Mouse (Mus musculus): Measurements from ENCODE around the gene Nsmce1. TPM values are rescaled to one million over a fixed set of nuclear protein-coding genes. Genes with fewer than 3 reads are reported as not detected.
"Not testable (repeated sequence)": the region's sequence is repeated elsewhere in the genome, so short reads cannot be mapped to it uniquely, and the experiment has no call there.

Nsmce1 gene
- polyA plus RNA-seq, 1 experiment from 2014 or later, result 107 TPM

GRCm38 (mm10) chr7:125453671-125454070 is 37.7 kb downstream of the Nsmce1 start:
- no peak for ATAC-seq (ENCODE audit: low FRiP score)
- Histone ChIP-seq H3K9me3 (replicated peaks) (no peaks in the 10 kb centered on the region), H3K4me3 (no peak overlapping the region), H3K36me3 (peaks cover 30% of the 10 kb centered on the region), H3K4me2 (replicated peaks) (no peak overlapping the region), H3K27me3 (no peaks in the 10 kb centered on the region), H3K4me1 (no peaks in the 10 kb centered on the region), H3K27ac (no peak overlapping the region), H3K9ac (no peak overlapping the region)
- WGBS, result 91% methylated on average over 4 of the region's 4 CpGs

- Histone ChIP-seq H3K27ac (no peak overlapping the region), H3K4me2 (replicated peaks) (no peak overlapping the region), H3K9me3 (replicated peaks) (no peaks in the 10 kb centered on the region), H3K4me1 (no peaks in the 10 kb centered on the region), H3K9ac (no peak overlapping the region), H3K27me3 (no peaks in the 10 kb centered on the region), H3K36me3 (peaks cover 18% of the 10 kb centered on the region), H3K4me3 (no peak overlapping the region)
- no peak for ATAC-seq (ENCODE audit: low FRiP score)
- WGBS, result 86% methylated on average over 2 of the region's 2 CpGs
Observed at GRCm38 (mm10) chr7:125451078-125451477, 40.3 kb downstream of the Nsmce1 start.

GRCm38 (mm10) chr7:125450678-125451077 is 40.7 kb downstream of the Nsmce1 start:
- H3K4me1 ChIP-seq, result peaks cover 1% of the 10 kb centered on the region
- 0 out of 2 replicates have a peak overlapping the region, but pooled peaks have one; percentile 24 for H3K9ac ChIP-seq
- no peak overlapping the region for H3K4me3 ChIP-seq
- peaks cover 14% of the 10 kb centered on the region for H3K36me3 ChIP-seq
- H3K27ac ChIP-seq, result no peak overlapping the region
- WGBS, result 71% methylated on average over 1 of the region's 1 CpGs
- H3K4me2 ChIP-seq (replicated peaks), result no peak overlapping the region
- no peak for ATAC-seq (ENCODE audit: low FRiP score)
- H3K27me3 ChIP-seq, result no peaks in the 10 kb centered on the region
- H3K9me3 ChIP-seq (replicated peaks), result no peaks in the 10 kb centered on the region

GRCm38 (mm10) chr7:125444464-125445401 is 46.7 kb downstream of the Nsmce1 start, which contains the start of gene Kdm8:
Gene Kdm8, plus strand, starts transcription at chr7:125444676.
- 2% methylated on average over 61 of the region's 61 CpGs for WGBS

GRCm38 (mm10) chr7:125444076-125444463 is 47.3 kb downstream of the Nsmce1 start:
- H3K4me1 ChIP-seq, result peaks cover 17% of the 10 kb centered on the region
- H3K27me3 ChIP-seq, result no peaks in the 10 kb centered on the region
- 29% methylated on average over 10 of the region's 10 CpGs for WGBS
- H3K4me3 ChIP-seq, result peak overlapping the region; percentile 47
- H3K4me2 ChIP-seq (replicated peaks), result peak overlapping the region; percentile 80
- peak overlapping the region; percentile 94 for H3K27ac ChIP-seq
- ATAC-seq (ENCODE audit: low FRiP score), result peak; percentile 12
- H3K9ac ChIP-seq, result peak overlapping the region; percentile 71
- no peaks in the 10 kb centered on the region for H3K9me3 ChIP-seq (replicated peaks)
- H3K36me3 ChIP-seq, result no peaks in the 10 kb centered on the region

More at GRCm38 (mm10) chr7:125444464-125445401, 46.7 kb downstream of the Nsmce1 start, which contains the start of gene Kdm8:
- Histone ChIP-seq H3K27ac (peak within 1 kb of the TSS; percentile 94), H3K9ac (peak within 1 kb of the TSS; percentile 71), H3K9me3 (replicated peaks) (no peaks in the 10 kb centered on the region), H3K4me1 (peaks cover 17% of the 10 kb centered on the region), H3K4me2 (replicated peaks) (peak within 1 kb of the TSS; percentile 80), H3K27me3 (no peaks in the 10 kb centered on the region), H3K4me3 (peak within 1 kb of the TSS; percentile 47), H3K36me3 (no peaks in the 10 kb centered on the region)
- peak; percentile 97 for ATAC-seq (ENCODE audit: low FRiP score)

- Histone ChIP-seq H3K27ac (no peak overlapping the region), H3K27me3 (no peaks in the 10 kb centered on the region), H3K9me3 (replicated peaks) (no peaks in the 10 kb centered on the region), H3K9ac (no peak overlapping the region), H3K4me1 (peaks cover 17% of the 10 kb centered on the region), H3K4me2 (replicated peaks) (no peak overlapping the region), H3K4me3 (no peak overlapping the region), H3K36me3 (no peaks in the 10 kb centered on the region)
- ATAC-seq (ENCODE audit: low FRiP score), result no peak
- WGBS, result 77% methylated on average over 4 of the region's 4 CpGs
Observed at GRCm38 (mm10) chr7:125442323-125442722, 49.1 kb downstream of the Nsmce1 start.

GRCm38 (mm10) chr7:125434666-125435290 is 56.6 kb downstream of the Nsmce1 start:
- Histone ChIP-seq H3K4me1 (peaks cover 6% of the 10 kb centered on the region), H3K4me3 (no peak overlapping the region), H3K27me3 (no peaks in the 10 kb centered on the region), H3K9me3 (replicated peaks) (peaks cover 8% of the 10 kb centered on the region), H3K27ac (peak overlapping the region; percentile 64), H3K36me3 (no peaks in the 10 kb centered on the region), H3K4me2 (replicated peaks) (no peak overlapping the region), H3K9ac (no peak overlapping the region)
- ATAC-seq (ENCODE audit: low FRiP score), result peak; percentile 78
- 38% methylated on average over 8 of the region's 8 CpGs for WGBS

GRCm38 (mm10) chr7:125433874-125434273 is 57.5 kb downstream of the Nsmce1 start:
- WGBS, result 91% methylated on average over 3 of the region's 3 CpGs
- H3K9me3 ChIP-seq (replicated peaks), result peaks cover 8% of the 10 kb centered on the region
- ATAC-seq (ENCODE audit: low FRiP score), result no peak
- H3K36me3 ChIP-seq, result no peaks in the 10 kb centered on the region
- peaks cover 6% of the 10 kb centered on the region for H3K4me1 ChIP-seq
- no peak overlapping the region for H3K4me2 ChIP-seq (replicated peaks)
- H3K27me3 ChIP-seq, result no peaks in the 10 kb centered on the region
- H3K4me3 ChIP-seq, result no peak overlapping the region
- no peak overlapping the region for H3K9ac ChIP-seq
- peak overlapping the region; percentile 64; the same call in 1 of the 2 replicates for H3K27ac ChIP-seq

- Histone ChIP-seq H3K9me3 (replicated peaks) (peaks cover 8% of the 10 kb centered on the region), H3K36me3 (no peaks in the 10 kb centered on the region), H3K4me1 (peaks cover 6% of the 10 kb centered on the region), H3K27ac (0 out of 2 replicates have a peak overlapping the region, but pooled peaks have one; percentile 30), H3K4me2 (replicated peaks) (no peak overlapping the region), H3K4me3 (no peak overlapping the region), H3K27me3 (no peaks in the 10 kb centered on the region), H3K9ac (no peak overlapping the region)
- no peak for ATAC-seq (ENCODE audit: low FRiP score)
- 71% methylated on average over 7 of the region's 7 CpGs for WGBS
Observed at GRCm38 (mm10) chr7:125430170-125430842, 61.1 kb downstream of the Nsmce1 start.

GRCm38 (mm10) chr7:125428816-125429500 is 62.4 kb downstream of the Nsmce1 start:
- WGBS, result 84% methylated on average over 5 of the region's 5 CpGs
- ATAC-seq (ENCODE audit: low FRiP score), result not testable (repeated sequence)

GRCm38 (mm10) chr7:125428381-125428780 is 63.0 kb downstream of the Nsmce1 start:
- no peak for ATAC-seq (ENCODE audit: low FRiP score)
- Histone ChIP-seq H3K4me2 (replicated peaks) (no peak overlapping the region), H3K27me3 (no peaks in the 10 kb centered on the region), H3K36me3 (no peaks in the 10 kb centered on the region), H3K9me3 (replicated peaks) (peaks cover 8% of the 10 kb centered on the region), H3K4me1 (no peaks in the 10 kb centered on the region), H3K4me3 (no peak overlapping the region), H3K27ac (no peak overlapping the region), H3K9ac (no peak overlapping the region)
- 82% methylated on average over 7 of the region's 7 CpGs for WGBS

More at GRCm38 (mm10) chr7:125428816-125429500, 62.4 kb downstream of the Nsmce1 start:
- H3K9ac ChIP-seq; H3K27ac ChIP-seq; H3K4me3 ChIP-seq; H3K9me3 ChIP-seq (replicated peaks); H3K27me3 ChIP-seq; H3K4me2 ChIP-seq (replicated peaks); H3K4me1 ChIP-seq; H3K36me3 ChIP-seq: not testable (repeated sequence)
